ENCODE assay signal across 11 mouse cellular contexts in the genomic region with DNA sequence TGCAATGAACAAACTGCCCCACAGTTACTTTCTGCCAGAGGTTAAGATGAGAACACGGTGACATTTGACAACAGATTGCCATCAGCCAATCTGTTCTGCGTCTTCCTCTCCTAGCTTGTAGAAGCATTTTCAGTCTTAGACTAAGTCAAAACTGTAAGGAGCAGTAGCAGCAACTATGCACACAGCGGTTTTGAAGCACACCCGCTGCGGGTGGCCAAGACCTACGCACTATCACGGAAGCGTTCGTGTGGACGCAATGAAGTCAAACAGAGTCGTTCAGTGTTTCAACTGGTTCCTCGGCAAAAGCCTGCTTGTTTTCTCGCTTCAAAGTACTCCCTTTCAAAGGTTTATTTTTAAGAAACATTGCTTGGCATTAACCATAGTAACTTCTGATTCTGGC.
DNase-seq lines count a peak whose midpoint lies in the region; ATAC-seq lines count a peak whose summit lies in the region.
"Had no signal": no experiment of that assay in that cellular context is flagged by ENCODE, and none has a peak within 500 bp of the region (broad histone marks: within the 10 kb centered on the region; RNA-seq: fewer than 3 reads in every experiment).

No protein-coding gene starts in this region.

- H3K4me2 ChIP-seq in heart, embryonic 14.5 days (ENCODE audit: low read length), result peak overlapping the region; percentile 57
- peak overlapping the region; percentile 44 for H3K4me2 ChIP-seq in lung, embryonic 16.5 days (ENCODE audit: low read depth, low read length)
- no peak overlapping the region for H3K4me2 ChIP-seq in hindbrain, embryonic 15.5 days
- no peak overlapping the region for H3K4me2 ChIP-seq in midbrain, embryonic 14.5 days (ENCODE audit: low read length)

- H3K9me3 ChIP-seq in heart, embryonic 14.5 days (ENCODE audit: control insufficient read depth, low read length), result no peaks in the 10 kb centered on the region
- H3K9me3 ChIP-seq in lung, embryonic 16.5 days (ENCODE audit: control insufficient read depth, low read length), result no peaks in the 10 kb centered on the region
- H3K9me3 ChIP-seq in hindbrain, embryonic 15.5 days, result no peaks in the 10 kb centered on the region
- no peaks in the 10 kb centered on the region for H3K9me3 ChIP-seq in midbrain, embryonic 14.5 days (ENCODE audit: control insufficient read depth, low read length)

- H3K4me1 ChIP-seq in heart, embryonic 14.5 days (ENCODE audit: control insufficient read depth in 2 of 2, insufficient read depth in 2 of 2, low read length in 2 of 2), result peaks cover 8 to 9% of the 10 kb centered on the region in 2 experiments; a peak in 3 of 4 replicates
- no peaks in the 10 kb centered on the region for H3K4me1 ChIP-seq in lung, embryonic 16.5 days (replicated peaks; ENCODE audit: control insufficient read depth, insufficient read depth, low read length)
- peaks cover 14% of the 10 kb centered on the region for H3K4me1 ChIP-seq in hindbrain, embryonic 15.5 days (replicated peaks)
- H3K4me1 ChIP-seq in midbrain, embryonic 14.5 days (ENCODE audit: control insufficient read depth, insufficient read depth, low read length), result peaks cover 9% of the 10 kb centered on the region
- H3K4me1 ChIP-seq: megakaryocyte, embryonic 14.5 days had no signal

- peak overlapping the region in 1 of 2 experiments; percentile 11; a peak in 1 of 4 replicates for H3K4me3 ChIP-seq in heart, embryonic 14.5 days (ENCODE audit: control insufficient read depth in 1 of 2, insufficient read depth in 1 of 2, low read depth in 1 of 2, low read length in 2 of 2)
- H3K4me3 ChIP-seq in lung, embryonic 16.5 days (ENCODE audit: low read length), result peak overlapping the region; percentile 0; the same call in 1 of the 2 replicates
- H3K4me3 ChIP-seq in hindbrain, embryonic 15.5 days, result no peak overlapping the region
- H3K4me3 ChIP-seq in midbrain, embryonic 14.5 days (replicated peaks; ENCODE audit: low read depth, low read length), result no peak overlapping the region
- H3K4me3 ChIP-seq: megakaryocyte, embryonic 14.5 days had no signal

- no peak for ATAC-seq in heart, embryonic 14.5 days (ENCODE audit: insufficient number of reproducible peaks, insufficient read depth, low FRiP score, low read depth)
- ATAC-seq in lung, embryonic 16.5 days (ENCODE audit: low read depth), result peak; percentile 66; the same call in 1 of the 2 replicates
- no peak for ATAC-seq in hindbrain, embryonic 15.5 days (ENCODE audit: low FRiP score, low read depth)
- no peak for ATAC-seq in midbrain, embryonic 14.5 days (ENCODE audit: low FRiP score, low TSS enrichment)

- 55% methylated on average over 13 of the region's 13 CpGs for WGBS in heart, embryonic 14.5 days
- 26% methylated on average over 13 of the region's 13 CpGs for WGBS in lung, embryonic 16.5 days
- WGBS in hindbrain, embryonic 15.5 days, result 70% methylated on average over 13 of the region's 13 CpGs
- 88% methylated on average over 13 of the region's 13 CpGs for WGBS in midbrain, embryonic 14.5 days

- no peaks in the 10 kb centered on the region for H3K36me3 ChIP-seq in heart, embryonic 14.5 days (ENCODE audit: control insufficient read depth, insufficient read depth, low read length)
- H3K36me3 ChIP-seq in lung, embryonic 16.5 days (ENCODE audit: control insufficient read depth, insufficient read depth, low read length), result no peaks in the 10 kb centered on the region
- H3K36me3 ChIP-seq in hindbrain, embryonic 15.5 days, result no peaks in the 10 kb centered on the region
- no peaks in the 10 kb centered on the region for H3K36me3 ChIP-seq in midbrain, embryonic 14.5 days (ENCODE audit: control insufficient read depth, insufficient read depth, low read length)

- DNase-seq in heart, adult 9 months (ENCODE audit: low spot score in 2 of 2), result no peak
- no peak for DNase-seq in lung, postnatal 10 days
- no peak for DNase-seq in midbrain, embryonic 14.5 days
- no peak for DNase-seq in kidney, adult 8-10 months
- no peak for DNase-seq in ovary, postnatal 36 days (ENCODE audit: low spot score)

- no peak overlapping the region for H3K27ac ChIP-seq in heart, embryonic 14.5 days (replicated peaks in 1 of 2; ENCODE audit: control insufficient read depth in 1 of 2, insufficient read depth in 1 of 2, low read depth in 2 of 2, low read length in 2 of 2)
- H3K27ac ChIP-seq in lung, embryonic 16.5 days (ENCODE audit: low read length), result no peak overlapping the region
- peak overlapping the region; percentile 46; the same call in 1 of the 2 replicates for H3K27ac ChIP-seq in hindbrain, embryonic 15.5 days (replicated peaks)
- H3K27ac ChIP-seq in midbrain, embryonic 14.5 days (replicated peaks; ENCODE audit: low read depth, low read length), result peak overlapping the region; percentile 53
- H3K27ac ChIP-seq: liver, embryonic 14.5 days had no signal

- H3K9ac ChIP-seq in heart, embryonic 14.5 days (ENCODE audit: low read length), result no peak overlapping the region
- no peak overlapping the region for H3K9ac ChIP-seq in lung, embryonic 16.5 days (ENCODE audit: low read length)
- H3K9ac ChIP-seq in hindbrain, embryonic 15.5 days, result no peak overlapping the region
- H3K9ac ChIP-seq in midbrain, embryonic 14.5 days (replicated peaks; ENCODE audit: low read length), result no peak overlapping the region
- H3K9ac ChIP-seq: liver, embryonic 14.5 days had no signal

- H3K27me3 ChIP-seq in heart, embryonic 14.5 days (ENCODE audit: control insufficient read depth, insufficient read depth, low read length), result no peaks in the 10 kb centered on the region
- H3K27me3 ChIP-seq in lung, embryonic 16.5 days (ENCODE audit: control insufficient read depth, insufficient read depth, low read depth, low read length), result no peaks in the 10 kb centered on the region
- H3K27me3 ChIP-seq in hindbrain, embryonic 15.5 days, result no peaks in the 10 kb centered on the region
- H3K27me3 ChIP-seq in midbrain, embryonic 14.5 days (ENCODE audit: control insufficient read depth, insufficient read depth, low read length), result no peaks in the 10 kb centered on the region
- H3K27me3 ChIP-seq: CH12.LX; megakaryocyte, embryonic 14.5 days had no signal

Comparison
In these comparisons a context has a peak if more than half of its experiments do, and no peak if none do; other contexts are left out.
1. H3K27ac ChIP-seq: peak in hindbrain, embryonic 15.5 days (single experiment) and midbrain, embryonic 14.5 days (single experiment); none in heart, embryonic 14.5 days (0 of 2) and lung, embryonic 16.5 days (single experiment).
2. H3K4me2 ChIP-seq: peak in heart, embryonic 14.5 days (single experiment) and lung, embryonic 16.5 days (single experiment); none in hindbrain, embryonic 15.5 days (single experiment) and midbrain, embryonic 14.5 days (single experiment).